Mouse (Mus musculus) liver, embryonic 14.5 days (tissue): Measurements from ENCODE around the gene Unk. TPM values are rescaled to one million over a fixed set of nuclear protein-coding genes. Genes with fewer than 3 reads are reported as not detected.

Experiments
- ATAC-seq: fragments of 200-750 bp; cut with Nextera tagmentation; 2 replicates; pipeline ENCODE4 v1.8.0; 2017; ENCODE audit warnings: moderate number of reproducible peaks, mild to moderate bottlenecking, moderate library complexity; ENCODE audit not compliant: insufficient read depth
- DNase-seq, 3 experiments: peaks; one replicate each; pipeline ENCODE4 v3.0.0-alpha.2; 2012 to 2013; ENCODE audit warnings: low read depth in 3 of 3, low spot score in 3 of 3
- H3K27ac ChIP-seq: fragments of 300-500 bp; sonication (generic); 2 replicates; pipeline ENCODE4 v1.5.1; 2014; ENCODE audit warnings: moderate library complexity, mild to moderate bottlenecking, control low read depth, inconsistent platforms
- H3K27me3 ChIP-seq: fragments of 300-500 bp; sonication (generic); 2 replicates; pipeline ENCODE4 v1.6.1; 2014; ENCODE audit warnings: mild to moderate bottlenecking, low read length, moderate library complexity; ENCODE audit not compliant: control insufficient read depth, insufficient read depth
- H3K36me3 ChIP-seq: fragments of 300-500 bp; sonication (generic); replicated peaks from 2 replicates; pipeline ENCODE4 v1.6.1; 2014; ENCODE audit warnings: low read depth; ENCODE audit not compliant: control insufficient read depth, insufficient read depth
- H3K4me1 ChIP-seq, 2 experiments: fragments of 200-500 bp in 1 of 2; fragments of 300-500 bp in 1 of 2; sonication (generic) in 1 of 2; replicated peaks; 2 replicates each; pipeline ENCODE4 v1.6.1; 2012 to 2014; ENCODE audit warnings: antibody characterized with exemption in 1 of 2, inconsistent platforms in 1 of 2, low read length in 1 of 2; ENCODE audit not compliant: control insufficient read depth in 2 of 2, insufficient read depth in 2 of 2
- H3K4me2 ChIP-seq: fragments of 300-500 bp; sonication (generic); 2 replicates; pipeline ENCODE4 v1.6.1; 2014; ENCODE audit warnings: low read depth, mild to moderate bottlenecking, control low read depth, moderate library complexity
- H3K4me3 ChIP-seq, 2 experiments: fragments of 200-500 bp in 1 of 2; fragments of 300-500 bp in 1 of 2; sonication (generic) in 1 of 2; 2 replicates each; pipeline ENCODE4 v1.5.1; 2012 to 2014; ENCODE audit warnings: low read depth in 2 of 2, low read length in 2 of 2, mild to moderate bottlenecking in 2 of 2, control low read depth in 1 of 2, inconsistent platforms in 1 of 2, moderate library complexity in 1 of 2; ENCODE audit not compliant: insufficient read depth in 1 of 2
- H3K9ac ChIP-seq: fragments of 300-500 bp; sonication (generic); replicated peaks from 2 replicates; pipeline ENCODE4 v1.6.1; 2014; ENCODE audit warnings: mild to moderate bottlenecking, control low read depth, moderate library complexity
- H3K9me3 ChIP-seq: fragments of 300-500 bp; sonication (generic); 2 replicates; pipeline ENCODE4 v1.6.1; 2016; ENCODE audit warnings: low read length, mixed read lengths; ENCODE audit not compliant: control insufficient read depth
- CTCF ChIP-seq: IDR thresholded peaks from 2 replicates; pipeline ENCODE4 v1.5.1; 2016; ENCODE audit warnings: antibody characterized with exemption, low read depth, control low read depth
- EP300 ChIP-seq: IDR thresholded peaks from 2 replicates; pipeline ENCODE4 v1.6.1; 2016; ENCODE audit warnings: antibody characterized with exemption, low read depth
- WGBS: fragments of 180-500 bp; shearing (Covaris S2); extraction: QIAGEN DNeasy Blood & Tissue Kit; methylation state at CpG from one replicate; pipeline ENCODE4 v1.1.7; 2014; ENCODE audit not compliant: insufficient replicate concordance; 5-methylcytosine and 5-hydroxymethylcytosine counted together
- polyA plus RNA-seq, 2 experiments: library from polyadenylated mRNA; depleted of rRNA in 1 of 2; stranded (reverse) in 1 of 2; unstranded in 1 of 2; fragments of >200 nt; fragmentation: Nextera tagmentation in 1 of 2; extraction: Ambion mirVana in 1 of 2; gene quantifications; 2 replicates each; pipeline versions ENCODE4 v1.2.1 to v1.2.3; 2012 to 2014

Unk gene
- polyA plus RNA-seq, 2 experiments = 6.4 to 12.1 TPM

- H3K27ac ChIP-seq = no peak overlapping the region
Measured at GRCm38 (mm10) chr11:115995256-115995655, 34.9 kb upstream of the Unk start.

GRCm38 (mm10) chr11:115997047-115997446 is 33.1 kb upstream of the Unk start:
- Histone ChIP-seq H3K27me3 (no peaks in the 10 kb centered on the region), H3K9ac (no peak overlapping the region), H3K4me1 (peaks cover 0 to 2% of the 10 kb centered on the region in 2 experiments; a peak in 1 of 4 replicates), H3K9me3 (no peaks in the 10 kb centered on the region), H3K27ac (no peak overlapping the region), H3K36me3 (no peaks in the 10 kb centered on the region), H3K4me2 (no peak overlapping the region), H3K4me3 (no peak overlapping the region)
- ATAC-seq = no peak
- no peak for TF ChIP-seq EP300
- no peak for TF ChIP-seq CTCF
- WGBS = 57% methylated on average over 4 of the region's 4 CpGs
- no peak for DNase-seq

More at GRCm38 (mm10) chr11:115995256-115995655, 34.9 kb upstream of the Unk start:
- Histone ChIP-seq H3K4me1 (peaks cover 0 to 2% of the 10 kb centered on the region in 2 experiments; a peak in 1 of 4 replicates), H3K4me3 (no peak overlapping the region), H3K9ac (no peak overlapping the region), H3K9me3 (no peaks in the 10 kb centered on the region), H3K27me3 (no peaks in the 10 kb centered on the region), H3K4me2 (no peak overlapping the region), H3K36me3 (no peaks in the 10 kb centered on the region)
- no peak for DNase-seq
- TF ChIP-seq EP300 = no peak
- no peak for TF ChIP-seq CTCF
- 75% methylated on average over 3 of the region's 3 CpGs for WGBS
- no peak for ATAC-seq

DNA sequence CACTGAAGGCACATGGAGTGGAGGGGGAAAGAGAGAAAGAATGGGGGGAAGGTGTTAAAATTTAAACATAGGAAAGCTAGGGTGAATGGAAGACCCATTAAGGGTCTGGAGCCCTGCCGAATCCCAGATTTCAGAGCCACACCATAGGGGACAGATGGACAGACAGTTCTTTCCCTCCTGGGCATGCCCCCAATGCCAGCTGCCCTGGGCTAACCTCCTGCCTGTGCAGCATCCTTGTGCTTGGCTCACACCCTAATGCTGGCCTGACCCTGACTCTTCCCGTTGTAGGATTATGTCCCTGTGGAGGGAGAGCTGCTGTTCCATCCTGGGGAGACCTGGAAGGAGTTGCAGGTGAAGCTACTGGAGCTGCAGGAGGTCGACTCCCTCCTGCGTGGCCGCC is 32.5 kb upstream of the Unk start:
- no peaks in the 10 kb centered on the region for H3K36me3 ChIP-seq
- H3K4me3 ChIP-seq = no peak overlapping the region
- H3K27me3 ChIP-seq = no peaks in the 10 kb centered on the region
- no peak for ATAC-seq
- peaks cover 0 to 2% of the 10 kb centered on the region in 2 experiments; a peak in 1 of 4 replicates for H3K4me1 ChIP-seq
- no peak for DNase-seq
- H3K4me2 ChIP-seq = no peak overlapping the region
- H3K27ac ChIP-seq = no peak overlapping the region
- no peak overlapping the region for H3K9ac ChIP-seq
- WGBS = 74% methylated on average over 5 of the region's 5 CpGs
- no peak for TF ChIP-seq CTCF
- no peaks in the 10 kb centered on the region for H3K9me3 ChIP-seq

DNA sequence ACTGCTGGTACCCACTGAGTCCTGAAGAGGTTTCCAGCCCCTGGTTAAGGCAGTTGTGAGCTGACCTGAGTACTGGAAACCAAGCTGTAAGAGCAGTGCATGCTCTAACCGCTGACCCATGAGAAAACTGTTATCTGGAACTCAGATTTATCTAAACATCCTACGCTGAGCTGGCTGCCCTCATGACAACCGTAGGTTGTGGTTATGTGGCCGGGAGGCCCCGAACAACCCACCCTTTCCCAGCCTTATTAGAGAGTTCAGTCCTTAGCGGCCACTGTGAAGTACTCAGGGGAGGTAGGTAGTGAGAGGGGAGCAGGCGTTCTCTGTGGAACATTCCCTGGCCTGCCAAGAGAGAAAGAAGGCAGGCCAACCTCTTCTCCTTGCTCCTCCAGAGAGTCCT is 31.1 kb upstream of the Unk start:
- no peak for DNase-seq
- WGBS = 13% methylated on average over 7 of the region's 7 CpGs
- Histone ChIP-seq H3K36me3 (no peaks in the 10 kb centered on the region), H3K9me3 (no peaks in the 10 kb centered on the region), H3K4me2 (no peak overlapping the region), H3K4me1 (peaks cover 0 to 2% of the 10 kb centered on the region in 2 experiments; a peak in 1 of 4 replicates), H3K27me3 (no peaks in the 10 kb centered on the region), H3K27ac (no peak overlapping the region), H3K4me3 (no peak overlapping the region), H3K9ac (no peak overlapping the region)
- ATAC-seq = 0 out of 2 replicates have a peak, but pooled peaks have one; percentile 4
- no peak for TF ChIP-seq EP300
- TF ChIP-seq CTCF = no peak

GRCm38 (mm10) chr11:115999538-116000143 is 30.5 kb upstream of the Unk start:
- Histone ChIP-seq H3K36me3 (no peaks in the 10 kb centered on the region), H3K9me3 (no peaks in the 10 kb centered on the region), H3K4me2 (no peak overlapping the region), H3K27ac (no peak overlapping the region), H3K9ac (no peak overlapping the region), H3K4me3 (no peak overlapping the region), H3K27me3 (no peaks in the 10 kb centered on the region), H3K4me1 (peaks cover 5% of the 10 kb centered on the region in 2 experiments; a peak in 3 of 4 replicates)
- ATAC-seq (0 out of 2 replicates have a peak, but pooled peaks have one; percentile 23), DNase-seq (peak in 2 of 3 experiments; percentile 53 to 55)
- peak; percentile 74 for TF ChIP-seq CTCF
- TF ChIP-seq EP300 = no peak
- 7% methylated on average over 14 of the region's 14 CpGs for WGBS
